Mouse (Mus musculus) CH12.LX (cell line): ENCODE data around the gene Serac1. TPM values are rescaled to one million over a fixed set of nuclear protein-coding genes. Genes with fewer than 3 reads are reported as not detected.

Experiments
- DNase-seq: peaks from one replicate; pipeline ENCODE4 v3.0.0-alpha.2; 2013; ENCODE audit errors: extremely low read depth
- H3K27ac ChIP-seq: 2 replicates; pipeline ENCODE4 v1.5.1; 2012; ENCODE audit warnings: low read depth, mild to moderate bottlenecking, control low read depth, moderate library complexity; ENCODE audit not compliant: insufficient read depth
- H3K27me3 ChIP-seq: replicated peaks from 2 replicates; pipeline ENCODE3; 2012; ENCODE audit warnings: inconsistent platforms
- H3K36me3 ChIP-seq, 2 experiments: replicated peaks in 1 of 2; 2 replicates each; pipeline versions ENCODE3 to v1.6.1; 2012; ENCODE audit warnings: inconsistent platforms in 1 of 2, low read length in 1 of 2, mild to moderate bottlenecking in 1 of 2, mixed read lengths in 1 of 2, moderate library complexity in 1 of 2; ENCODE audit not compliant: control insufficient read depth in 1 of 2, insufficient read depth in 1 of 2
- H3K4me1 ChIP-seq, 2 experiments: 2 replicates each; pipeline ENCODE4 v1.6.1; 2012; ENCODE audit warnings: inconsistent platforms in 1 of 2, moderate library complexity in 1 of 2; ENCODE audit not compliant: insufficient read depth in 2 of 2, control insufficient read depth in 1 of 2
- H3K4me2 ChIP-seq: 2 replicates; pipeline ENCODE4 v1.6.1; 2012; ENCODE audit warnings: low read depth, mild to moderate bottlenecking, control low read depth; ENCODE audit not compliant: poor library complexity, insufficient read depth, severe bottlenecking
- H3K4me3 ChIP-seq, 3 experiments: fragments of 150-350 bp in 1 of 3; sonication (generic) in 1 of 3; replicated peaks in 1 of 3; 2 replicates each; pipeline versions ENCODE3 to v1.5.1; 2011 to 2012; ENCODE audit warnings: low read depth in 2 of 3, low read length in 2 of 3, mild to moderate bottlenecking in 2 of 3, moderate library complexity in 2 of 3, control low read depth in 1 of 3, improper control_type of control experiment in 1 of 3, inconsistent platforms in 1 of 3, mixed read lengths in 1 of 3; ENCODE audit not compliant: poor library complexity in 1 of 3
- H3K79me2 ChIP-seq: replicated peaks from 2 replicates; pipeline ENCODE4 v1.6.1; 2012; ENCODE audit warnings: mild to moderate bottlenecking, moderate library complexity; ENCODE audit not compliant: control insufficient read depth, poor library complexity, insufficient read depth, severe bottlenecking; ENCODE audit errors: extremely low read depth
- H3K9ac ChIP-seq: 2 replicates; pipeline ENCODE4 v1.6.1; 2012; ENCODE audit warnings: low read depth, mild to moderate bottlenecking, control low read depth, moderate library complexity; ENCODE audit not compliant: insufficient read depth
- H3K9me3 ChIP-seq: replicated peaks from 2 replicates; pipeline ENCODE3; 2012; ENCODE audit warnings: low read length, inconsistent platforms, mixed read lengths
- CHD2 ChIP-seq: IDR thresholded peaks from 2 replicates; pipeline ENCODE4 v1.6.1; 2011; ENCODE audit warnings: low read length, improper control_type of control experiment
- CTCF ChIP-seq, 2 experiments: IDR thresholded peaks in 1 of 2; conservative IDR thresholded peaks in 1 of 2; 2 replicates each; pipeline ENCODE4 v1.5.1; 2011 to 2012; ENCODE audit warnings: low read depth in 2 of 2, low read length in 2 of 2, improper control_type of control experiment in 1 of 2, inconsistent platforms in 1 of 2, mild to moderate bottlenecking in 1 of 2, moderate library complexity in 1 of 2
- E2F4 ChIP-seq: IDR thresholded peaks from 2 replicates; pipeline ENCODE4 v1.6.1; 2011; ENCODE audit warnings: low read depth, low read length, improper control_type of control experiment; ENCODE audit not compliant: insufficient replicate concordance
- EP300 ChIP-seq: IDR thresholded peaks from 2 replicates; pipeline ENCODE4 v1.6.1; 2011; ENCODE audit warnings: low read length, improper control_type of control experiment
- ETS1 ChIP-seq: conservative IDR thresholded peaks from 2 replicates; pipeline ENCODE4 v1.6.1; 2012; ENCODE audit warnings: low read depth, mild to moderate bottlenecking, inconsistent platforms, low read length, improper control_type of control experiment, moderate library complexity
- GABPA ChIP-seq: IDR thresholded peaks from 2 replicates; pipeline ENCODE4 v1.6.1; 2012; ENCODE audit warnings: low read depth, low read length, improper control_type of control experiment, inconsistent platforms; ENCODE audit not compliant: insufficient replicate concordance
- HCFC1 ChIP-seq: IDR thresholded peaks from 2 replicates; pipeline ENCODE4 v1.6.1; 2012; ENCODE audit warnings: low read depth, mild to moderate bottlenecking, inconsistent platforms, low read length, improper control_type of control experiment
- JUN ChIP-seq: IDR thresholded peaks from 2 replicates; pipeline ENCODE4 v1.6.1; 2011; ENCODE audit warnings: low read depth, mild to moderate bottlenecking, low read length, improper control_type of control experiment, moderate library complexity; ENCODE audit not compliant: insufficient read depth
- JUND ChIP-seq: conservative IDR thresholded peaks from 2 replicates; pipeline ENCODE4 v1.6.1; 2011; ENCODE audit warnings: low read depth, low read length, improper control_type of control experiment
- KAT2A ChIP-seq: IDR thresholded peaks from 2 replicates; pipeline ENCODE4 v1.6.1; 2012; ENCODE audit warnings: low read length, improper control_type of control experiment, inconsistent platforms; ENCODE audit not compliant: insufficient replicate concordance
- MAFK ChIP-seq: IDR thresholded peaks from 2 replicates; pipeline ENCODE4 v1.6.1; 2011; ENCODE audit warnings: low read length, improper control_type of control experiment; ENCODE audit not compliant: insufficient replicate concordance
- MAZ ChIP-seq: IDR thresholded peaks from 2 replicates; pipeline ENCODE4 v1.6.1; 2012; ENCODE audit warnings: low read depth, mild to moderate bottlenecking, inconsistent platforms, low read length, improper control_type of control experiment, moderate library complexity
- MEF2A ChIP-seq: IDR thresholded peaks from 2 replicates; pipeline ENCODE4 v1.6.1; 2014; ENCODE audit warnings: low read depth, mild to moderate bottlenecking, inconsistent platforms, low read length, improper control_type of control experiment, borderline replicate concordance
- MYC ChIP-seq: IDR thresholded peaks from 2 replicates; pipeline ENCODE4 v1.6.1; 2011; ENCODE audit warnings: low read depth, mild to moderate bottlenecking, improper control_type of control experiment, low read length
- NRF1 ChIP-seq: IDR thresholded peaks from 2 replicates; pipeline ENCODE4 v1.6.1; 2014; ENCODE audit warnings: low read depth, mild to moderate bottlenecking, inconsistent platforms, low read length, improper control_type of control experiment, moderate library complexity
- PAX5 ChIP-seq: IDR thresholded peaks from 2 replicates; pipeline ENCODE4 v1.6.1; 2012; ENCODE audit warnings: low read length, inconsistent platforms, mixed read lengths
- POLR2A ChIP-seq: IDR thresholded peaks from 2 replicates; pipeline ENCODE4 v1.6.1; 2011; ENCODE audit warnings: low read depth, mild to moderate bottlenecking, improper control_type of control experiment, low read length
- RAD21 ChIP-seq: IDR thresholded peaks from 2 replicates; pipeline ENCODE4 v1.6.1; 2011; ENCODE audit warnings: low read depth, mild to moderate bottlenecking, low read length, improper control_type of control experiment, moderate library complexity
- RCOR1 ChIP-seq: conservative IDR thresholded peaks from 2 replicates; pipeline ENCODE4 v1.6.1; 2012; ENCODE audit warnings: low read depth, mild to moderate bottlenecking, inconsistent platforms, low read length, improper control_type of control experiment
- SMC3 ChIP-seq: IDR thresholded peaks from 2 replicates; pipeline ENCODE4 v1.6.1; 2011; ENCODE audit warnings: low read depth, low read length, improper control_type of control experiment
- TBP ChIP-seq: conservative IDR thresholded peaks from 2 replicates; pipeline ENCODE4 v1.6.1; 2011; ENCODE audit warnings: low read depth, low read length, improper control_type of control experiment
- USF1 ChIP-seq: IDR thresholded peaks from 2 replicates; pipeline ENCODE4 v1.6.1; 2014; ENCODE audit warnings: low read depth, mild to moderate bottlenecking, inconsistent platforms, low read length, improper control_type of control experiment
- USF2 ChIP-seq: conservative IDR thresholded peaks from 2 replicates; pipeline ENCODE4 v1.6.1; 2011; ENCODE audit warnings: low read depth, low read length, improper control_type of control experiment
- ZC3H11A ChIP-seq: IDR thresholded peaks from 2 replicates; pipeline ENCODE4 v1.6.1; 2012; ENCODE audit warnings: low read depth, mild to moderate bottlenecking, inconsistent platforms, low read length, improper control_type of control experiment
- ZKSCAN1 ChIP-seq: IDR thresholded peaks from 2 replicates; pipeline ENCODE4 v1.6.1; 2012; ENCODE audit warnings: low read depth, inconsistent platforms, low read length, improper control_type of control experiment, borderline replicate concordance
- ZMIZ1 ChIP-seq: IDR thresholded peaks from 2 replicates; pipeline ENCODE4 v1.6.1; 2012; ENCODE audit warnings: low read depth, mild to moderate bottlenecking, inconsistent platforms, low read length, improper control_type of control experiment
- ZNF384 ChIP-seq: IDR thresholded peaks from 2 replicates; pipeline ENCODE4 v1.6.1; 2012; ENCODE audit warnings: low read depth, low read length, improper control_type of control experiment, inconsistent platforms
- dilution Hi-C: fragments of 300-500 bp; cut with MboI; formaldehyde crosslinking; loops from 2 replicates; pipeline ENCODE4 v1.14.3; 2020; ENCODE audit warnings: low sequenced_read_pairs; ENCODE audit not compliant: extremely low pct_unique_long_range_greater_than_20kb, extremely low pct_ligation_motif_present
- in situ Hi-C: fragments of 300-500 bp; cut with MboI; formaldehyde crosslinking; loops from 3 replicates; pipeline ENCODE4 v1.14.3; 2019; ENCODE audit warnings: low sequenced_read_pairs, low pct_ligation_motif_present, low pct_unique_long_range_greater_than_20kb, mixed read lengths
- polyA plus RNA-seq: library from polyadenylated mRNA; unstranded; fragments of >175 nt; gene quantifications from 2 replicates; pipeline ENCODE4 v1.2.1, GENCODE M21; 2012; ENCODE audit warnings: low read depth; ENCODE audit not compliant: insufficient read length
- total RNA-seq, 2 experiments: library from RNA; depleted of rRNA; stranded (reverse); fragments of 300-350 nt in 1 of 2; fragments of >200 nt in 1 of 2; gene quantifications; 2 replicates each; pipeline ENCODE4 v1.2.3; 2012 to 2014

Gene Serac1
- total and polyA plus RNA-seq, 3 experiments, result 1.9 to 2.9 (median 2.1) TPM

DNA sequence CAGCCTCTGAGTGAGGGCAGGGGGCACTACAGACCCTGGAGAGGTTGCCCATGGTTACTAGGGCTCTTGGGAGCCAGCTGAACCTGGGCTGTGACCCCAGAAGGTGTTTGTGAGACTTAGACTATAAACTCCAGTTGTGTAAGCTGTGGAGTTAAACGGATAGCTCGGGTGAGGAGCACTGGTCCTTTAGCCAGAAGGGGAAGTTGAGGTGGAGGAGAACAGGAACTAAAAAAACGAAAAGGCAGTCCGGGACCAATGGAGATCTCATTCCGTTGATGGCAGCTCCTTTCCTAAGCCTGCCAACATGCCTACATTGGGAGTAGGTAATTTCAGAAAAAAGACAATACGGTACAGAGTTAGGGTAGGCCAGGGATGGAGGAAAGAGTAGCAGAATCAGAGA lies 78.2 kb downstream of the Serac1 start:
- H3K36me3 ChIP-seq, result peaks cover 0 to 69% of the 10 kb centered on the region in 2 experiments
- dilution Hi-C loops, result no loop called here
- no peak overlapping the region for H3K27ac ChIP-seq
- H3K9ac ChIP-seq, result no peak overlapping the region
- H3K79me2 ChIP-seq, result no peaks in the 10 kb centered on the region
- no peak overlapping the region for H3K4me2 ChIP-seq
- TF ChIP-seq ZNF384 (no peak), MAFK (no peak), ZKSCAN1 (no peak), USF2 (no peak), JUND (no peak), RCOR1 (no peak), TBP (no peak), NRF1 (no peak), SMC3 (no peak), MAZ (no peak), ZMIZ1 (no peak), CTCF (conservative IDR thresholded peaks at IDR 0.05 in 1 of 2, IDR thresholded peaks at IDR 0.05 in 1 of 2; ENCODE audit: low read depth in 2 of 2, low read length in 2 of 2) (no peak), JUN (no peak), USF1 (no peak), EP300 (no peak), KAT2A (no peak), POLR2A (no peak), MEF2A (no peak), ETS1 (no peak)
- no peaks in the 10 kb centered on the region for H3K9me3 ChIP-seq
- no peak overlapping the region for H3K4me3 ChIP-seq
- H3K27me3 ChIP-seq, result no peaks in the 10 kb centered on the region
- DNase-seq, result no peak
- H3K4me1 ChIP-seq, result peaks cover 17 to 46% of the 10 kb centered on the region in 2 experiments
- in situ Hi-C loops, result loop anchor here (10.0 to 25.0 kb wide), 2 partner anchors 207 to 564 kb away; partner anchors contain the start of gene Tmem242

- no peak overlapping the region for H3K27ac ChIP-seq
- H3K4me3 ChIP-seq, result no peak overlapping the region
Observed at GRCm38 (mm10) chr17:6000864-6001319, 78.6 kb downstream of the Serac1 start.

More at GRCm38 (mm10) chr17:6000864-6001319, 78.6 kb downstream of the Serac1 start:
- peaks cover 13 to 41% of the 10 kb centered on the region in 2 experiments for H3K4me1 ChIP-seq
- dilution Hi-C loops (no loop called here), in situ Hi-C loops (loop anchor here (10.0 to 25.0 kb wide), 2 partner anchors 206 to 564 kb away; partner anchors contain the start of gene Tmem242)
- H3K4me2 ChIP-seq, result no peak overlapping the region
- no peaks in the 10 kb centered on the region for H3K9me3 ChIP-seq
- H3K36me3 ChIP-seq, result peaks cover 0 to 74% of the 10 kb centered on the region in 2 experiments
- H3K79me2 ChIP-seq, result no peaks in the 10 kb centered on the region
- TF ChIP-seq ETS1 (no peak), CHD2 (no peak), ZNF384 (no peak), POLR2A (no peak), MYC (no peak), RAD21 (no peak), CTCF (conservative IDR thresholded peaks at IDR 0.05 in 1 of 2, IDR thresholded peaks at IDR 0.05 in 1 of 2; ENCODE audit: low read depth in 2 of 2, low read length in 2 of 2) (no peak), MAZ (no peak), E2F4 (no peak), JUND (no peak), GABPA (no peak), HCFC1 (no peak), PAX5 (no peak), SMC3 (no peak), ZMIZ1 (no peak), ZC3H11A (no peak)
- TF ChIP-seq, all 38 proteins: peak for 0
- no peak for DNase-seq
- no peak overlapping the region for H3K9ac ChIP-seq
- H3K27me3 ChIP-seq, result no peaks in the 10 kb centered on the region
